Mouse (Mus musculus) liver, embryonic 16.5 days (tissue): ENCODE results near the gene Creb5. TPM values are rescaled to one million over a fixed set of nuclear protein-coding genes. Genes with fewer than 3 reads are reported as not detected.

Source experiments
- ATAC-seq: fragments of 200-750 bp; cut with Nextera tagmentation; 2 replicates; pipeline ENCODE4 v1.8.0; 2017; ENCODE audit warnings: low read depth, mild to moderate bottlenecking, moderate number of reproducible peaks, moderate library complexity
- H3K27ac ChIP-seq: fragments of 300-500 bp; sonication (generic); 2 replicates; pipeline ENCODE4 v1.5.1; 2014; ENCODE audit warnings: mild to moderate bottlenecking, low read length
- H3K27me3 ChIP-seq: fragments of 300-500 bp; sonication (generic); 2 replicates; pipeline ENCODE4 v1.6.1; 2014; ENCODE audit warnings: low read depth, low read length, mixed read lengths; ENCODE audit not compliant: control insufficient read depth, insufficient read depth
- H3K36me3 ChIP-seq: fragments of 300-500 bp; sonication (generic); 2 replicates; pipeline ENCODE4 v1.6.1; 2014; ENCODE audit warnings: mild to moderate bottlenecking; ENCODE audit not compliant: control insufficient read depth, insufficient read depth
- H3K4me1 ChIP-seq: fragments of 300-500 bp; sonication (generic); 2 replicates; pipeline ENCODE4 v1.6.1; 2014; ENCODE audit warnings: low read depth, low read length, mixed read lengths; ENCODE audit not compliant: control insufficient read depth
- H3K4me2 ChIP-seq: fragments of 300-500 bp; sonication (generic); 2 replicates; pipeline ENCODE4 v1.6.1; 2014; ENCODE audit warnings: low read depth, low read length, mixed read lengths
- H3K4me3 ChIP-seq: fragments of 300-500 bp; sonication (generic); 2 replicates; pipeline ENCODE4 v1.5.1; 2014; ENCODE audit warnings: low read depth, mild to moderate bottlenecking, low read length
- H3K9ac ChIP-seq: fragments of 300-500 bp; sonication (generic); 2 replicates; pipeline ENCODE4 v1.6.1; 2014; ENCODE audit warnings: low read depth, low read length
- H3K9me3 ChIP-seq: fragments of 300-500 bp; sonication (generic); replicated peaks from 2 replicates; pipeline ENCODE4 v1.6.1; 2016; ENCODE audit warnings: low read length; ENCODE audit not compliant: control insufficient read depth
- WGBS: fragments of 180-500 bp; shearing (Covaris S2); extraction: QIAGEN DNeasy Blood & Tissue Kit; methylation state at CpG from one replicate; pipeline ENCODE4 v1.1.7; 2014; ENCODE audit not compliant: insufficient replicate concordance; 5-methylcytosine and 5-hydroxymethylcytosine counted together
- polyA plus RNA-seq: library from polyadenylated mRNA; unstranded; fragments of >200 nt; fragmentation: Nextera tagmentation; extraction: Ambion mirVana; gene quantifications from 2 replicates; pipeline ENCODE4 v1.2.1, GENCODE M21; 2015

Creb5 gene
- polyA plus RNA-seq, 1 experiment from 2014 or later = 0.24 TPM

- H3K9ac ChIP-seq = no peak overlapping the region
- no peak overlapping the region for H3K27ac ChIP-seq
- H3K4me3 ChIP-seq = no peak overlapping the region
- no peaks in the 10 kb centered on the region for H3K36me3 ChIP-seq
- no peaks in the 10 kb centered on the region for H3K4me1 ChIP-seq
- H3K4me2 ChIP-seq = no peak overlapping the region
- WGBS = 70% methylated on average over 3 of the region's 3 CpGs
- ATAC-seq = no peak
- H3K9me3 ChIP-seq = no peaks in the 10 kb centered on the region
- H3K27me3 ChIP-seq = no peaks in the 10 kb centered on the region
Observed at GRCm38 (mm10) chr6:53604386-53604785, 317.3 kb downstream of the Creb5 start.

- Histone ChIP-seq H3K4me2 (no peak overlapping the region), H3K4me3 (no peak overlapping the region), H3K27ac (no peak overlapping the region), H3K9ac (no peak overlapping the region), H3K27me3 (no peaks in the 10 kb centered on the region), H3K9me3 (no peaks in the 10 kb centered on the region), H3K36me3 (no peaks in the 10 kb centered on the region), H3K4me1 (no peaks in the 10 kb centered on the region)
- WGBS = 53% methylated on average over 2 of the region's 2 CpGs
- ATAC-seq = no peak
Observed at GRCm38 (mm10) chr6:53605184-53605583, 318.1 kb downstream of the Creb5 start.

- Histone ChIP-seq H3K4me3 (no peak overlapping the region), H3K36me3 (no peaks in the 10 kb centered on the region), H3K4me1 (no peaks in the 10 kb centered on the region), H3K27me3 (no peaks in the 10 kb centered on the region), H3K9me3 (no peaks in the 10 kb centered on the region), H3K4me2 (no peak overlapping the region), H3K27ac (no peak overlapping the region), H3K9ac (no peak overlapping the region)
- WGBS = 49% methylated on average over 5 of the region's 5 CpGs
- no peak for ATAC-seq
Observed at GRCm38 (mm10) chr6:53611451-53611945, 324.4 kb downstream of the Creb5 start.

GRCm38 (mm10) chr6:53612681-53613080 lies 325.6 kb downstream of the Creb5 start:
- H3K9ac ChIP-seq = no peak overlapping the region
- H3K9me3 ChIP-seq = no peaks in the 10 kb centered on the region
- H3K4me1 ChIP-seq = no peaks in the 10 kb centered on the region
- 61% methylated on average over 6 of the region's 6 CpGs for WGBS
- no peak overlapping the region for H3K27ac ChIP-seq
- no peak for ATAC-seq
- H3K4me2 ChIP-seq = no peak overlapping the region
- no peaks in the 10 kb centered on the region for H3K36me3 ChIP-seq
- H3K4me3 ChIP-seq = no peak overlapping the region
- H3K27me3 ChIP-seq = no peaks in the 10 kb centered on the region

GRCm38 (mm10) chr6:53615440-53616211 lies 328.6 kb downstream of the Creb5 start:
- no peak for ATAC-seq
- Histone ChIP-seq H3K4me3 (no peak overlapping the region), H3K4me2 (no peak overlapping the region), H3K27ac (no peak overlapping the region), H3K4me1 (no peaks in the 10 kb centered on the region), H3K36me3 (no peaks in the 10 kb centered on the region), H3K27me3 (no peaks in the 10 kb centered on the region), H3K9me3 (no peaks in the 10 kb centered on the region), H3K9ac (no peak overlapping the region)
- 40% methylated on average over 9 of the region's 9 CpGs for WGBS

- Histone ChIP-seq H3K9me3 (no peaks in the 10 kb centered on the region), H3K4me3 (no peak overlapping the region), H3K27me3 (no peaks in the 10 kb centered on the region), H3K27ac (no peak overlapping the region), H3K36me3 (no peaks in the 10 kb centered on the region), H3K4me2 (no peak overlapping the region), H3K4me1 (no peaks in the 10 kb centered on the region), H3K9ac (no peak overlapping the region)
- WGBS = 70% methylated on average over 8 of the region's 8 CpGs
- ATAC-seq = no peak
Observed at GRCm38 (mm10) chr6:53618164-53618563, 331.1 kb downstream of the Creb5 start.

GRCm38 (mm10) chr6:53619676-53620075 lies 332.6 kb downstream of the Creb5 start:
- H3K27me3 ChIP-seq = no peaks in the 10 kb centered on the region

GRCm38 (mm10) chr6:53621295-53621694 lies 334.2 kb downstream of the Creb5 start:
- H3K9me3 ChIP-seq = no peaks in the 10 kb centered on the region
- no peak overlapping the region for H3K9ac ChIP-seq
- no peak overlapping the region for H3K4me3 ChIP-seq
- 64% methylated on average over 5 of the region's 5 CpGs for WGBS
- H3K36me3 ChIP-seq = no peaks in the 10 kb centered on the region
- H3K27me3 ChIP-seq = no peaks in the 10 kb centered on the region
- H3K4me2 ChIP-seq = no peak overlapping the region
- no peak for ATAC-seq
- H3K4me1 ChIP-seq = no peaks in the 10 kb centered on the region
- no peak overlapping the region for H3K27ac ChIP-seq

More at GRCm38 (mm10) chr6:53619676-53620075, 332.6 kb downstream of the Creb5 start:
- 47% methylated on average over 1 of the region's 1 CpGs for WGBS
- H3K36me3 ChIP-seq = no peaks in the 10 kb centered on the region
- H3K4me2 ChIP-seq = no peak overlapping the region
- no peaks in the 10 kb centered on the region for H3K4me1 ChIP-seq
- ATAC-seq = no peak
- H3K27ac ChIP-seq = no peak overlapping the region
- no peak overlapping the region for H3K9ac ChIP-seq
- H3K9me3 ChIP-seq = no peaks in the 10 kb centered on the region
- no peak overlapping the region for H3K4me3 ChIP-seq

GRCm38 (mm10) chr6:53624455-53625276 lies 337.6 kb downstream of the Creb5 start:
- no peaks in the 10 kb centered on the region for H3K9me3 ChIP-seq
- no peak overlapping the region for H3K4me2 ChIP-seq
- no peak overlapping the region for H3K27ac ChIP-seq
- no peaks in the 10 kb centered on the region for H3K36me3 ChIP-seq
- H3K27me3 ChIP-seq = no peaks in the 10 kb centered on the region
- H3K4me3 ChIP-seq = no peak overlapping the region
- ATAC-seq = no peak
- H3K9ac ChIP-seq = no peak overlapping the region
- no peaks in the 10 kb centered on the region for H3K4me1 ChIP-seq
- 61% methylated on average over 15 of the region's 15 CpGs for WGBS
